Comparison of ENCODE assay signal across 14 mouse cellular contexts in the genomic region with DNA sequence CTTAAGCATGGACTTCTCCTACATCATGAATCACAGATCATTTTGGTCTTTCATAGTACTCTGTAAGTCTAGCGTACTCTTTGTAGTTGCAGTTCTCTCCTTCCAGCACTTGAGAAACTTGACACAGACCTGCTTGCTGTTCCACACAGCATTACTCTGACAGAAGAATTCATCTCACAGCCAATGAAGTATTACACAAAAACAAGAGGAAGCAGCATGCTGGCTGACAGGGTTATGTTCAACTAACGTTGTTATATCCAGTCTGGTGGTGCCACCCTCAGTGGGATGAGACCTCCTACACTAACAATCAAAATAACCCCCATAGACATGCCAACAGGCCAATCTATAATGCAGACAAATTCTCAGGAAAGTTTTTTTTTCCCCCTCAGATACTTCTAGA.
"Had no signal": no experiment of that assay in that cellular context is flagged by ENCODE, and none has a peak within 500 bp of the region (broad histone marks: within the 10 kb centered on the region; RNA-seq: fewer than 3 reads in every experiment).

No protein-coding gene starts in this region.

- H3K4me2 ChIP-seq: limb, embryonic 15.5 days; liver, embryonic 12.5 days; midbrain, embryonic 11.5 days; midbrain, embryonic 13.5 days; midbrain, embryonic 15.5 days; neural tube, embryonic 12.5 days; stomach, embryonic 15.5 days had no signal

- H3K4me1 ChIP-seq: limb, embryonic 15.5 days; liver, embryonic 12.5 days; midbrain, embryonic 13.5 days; midbrain, embryonic 15.5 days; neural tube, embryonic 12.5 days; stomach, embryonic 15.5 days had no signal

- H3K9me3 ChIP-seq: limb, embryonic 15.5 days; liver, embryonic 12.5 days; megakaryocyte, embryonic 14.5 days; midbrain, embryonic 13.5 days; midbrain, embryonic 15.5 days; neural tube, embryonic 12.5 days; stomach, embryonic 15.5 days had no signal

- H3K27ac ChIP-seq: limb, embryonic 15.5 days; liver, embryonic 12.5 days; liver, embryonic 14.5 days; macrophage; midbrain, embryonic 13.5 days; midbrain, embryonic 15.5 days; neural tube, embryonic 12.5 days; stomach, embryonic 15.5 days; stomach, postnatal 0 days had no signal

- H3K4me3 ChIP-seq: limb, embryonic 15.5 days; liver, embryonic 12.5 days; megakaryocyte, embryonic 14.5 days; midbrain, embryonic 13.5 days; midbrain, embryonic 15.5 days; neural tube, embryonic 12.5 days; stomach, embryonic 15.5 days had no signal

- H3K9ac ChIP-seq: limb, embryonic 15.5 days; liver, embryonic 12.5 days; liver, embryonic 14.5 days; midbrain, embryonic 13.5 days; midbrain, embryonic 15.5 days; neural tube, embryonic 12.5 days; stomach, embryonic 15.5 days had no signal

- H3K27me3 ChIP-seq: limb, embryonic 15.5 days; liver, embryonic 12.5 days; megakaryocyte, embryonic 14.5 days; midbrain, embryonic 13.5 days; midbrain, embryonic 15.5 days; neural tube, embryonic 12.5 days; stomach, embryonic 15.5 days had no signal

- DNase-seq: right cerebral cortex, postnatal 14 days; thymus, adult 2 months; thymus, postnatal 36 days had no signal

- ATAC-seq: liver, embryonic 12.5 days; midbrain, embryonic 13.5 days; midbrain, embryonic 15.5 days had no signal

- H3K36me3 ChIP-seq: limb, embryonic 15.5 days; liver, embryonic 12.5 days; midbrain, embryonic 13.5 days; midbrain, embryonic 15.5 days; neural tube, embryonic 12.5 days; stomach, embryonic 15.5 days had no signal
